Mouse (Mus musculus): ENCODE measurements around the gene Wdr45.

Wdr45 gene

GRCm38 (mm10) chrX:7764657-7765280 is 50.6 kb downstream of the Wdr45 start:
- no peak for DNase-seq (ENCODE audit: low spot score)

GRCm38 (mm10) chrX:7765281-7765670 is 51.1 kb downstream of the Wdr45 start:
- no peak for DNase-seq (ENCODE audit: low spot score)

- no peak for DNase-seq (ENCODE audit: low spot score)
These were observed 51.6 kb downstream of the Wdr45 start for GRCm38 (mm10) chrX:7765764-7766163.

GRCm38 (mm10) chrX:7769302-7770017 is 55.3 kb downstream of the Wdr45 start:
- no peak for DNase-seq (ENCODE audit: low spot score)

GRCm38 (mm10) chrX:7772766-7773165 is 58.6 kb downstream of the Wdr45 start:
- no peak for DNase-seq (ENCODE audit: low spot score)

GRCm38 (mm10) chrX:7775501-7776205 is 61.5 kb downstream of the Wdr45 start:
- no peak for DNase-seq (ENCODE audit: low spot score)

- DNase-seq (ENCODE audit: low spot score), result peak; percentile 54
These were observed 62.4 kb downstream of the Wdr45 start for GRCm38 (mm10) chrX:7776329-7777082.

Data from ovary, postnatal 14 days (tissue).